Mouse (Mus musculus) CH12.LX (cell line): Measurements from ENCODE around the gene Abr. TPM values are rescaled to one million over a fixed set of nuclear protein-coding genes. Genes with fewer than 3 reads are reported as not detected.

Experiments used
- DNase-seq: peaks from one replicate; pipeline ENCODE4 v3.0.0-alpha.2; 2013; ENCODE audit errors: extremely low read depth
- H3K27ac ChIP-seq: 2 replicates; pipeline ENCODE4 v1.5.1; 2012; ENCODE audit warnings: low read depth, mild to moderate bottlenecking, control low read depth, moderate library complexity; ENCODE audit not compliant: insufficient read depth
- H3K27me3 ChIP-seq: replicated peaks from 2 replicates; pipeline ENCODE3; 2012; ENCODE audit warnings: inconsistent platforms
- H3K36me3 ChIP-seq, 2 experiments: replicated peaks in 1 of 2; 2 replicates each; pipeline versions ENCODE3 to v1.6.1; 2012; ENCODE audit warnings: inconsistent platforms in 1 of 2, low read length in 1 of 2, mild to moderate bottlenecking in 1 of 2, mixed read lengths in 1 of 2, moderate library complexity in 1 of 2; ENCODE audit not compliant: control insufficient read depth in 1 of 2, insufficient read depth in 1 of 2
- H3K4me1 ChIP-seq, 2 experiments: 2 replicates each; pipeline ENCODE4 v1.6.1; 2012; ENCODE audit warnings: inconsistent platforms in 1 of 2, moderate library complexity in 1 of 2; ENCODE audit not compliant: insufficient read depth in 2 of 2, control insufficient read depth in 1 of 2
- H3K4me2 ChIP-seq: 2 replicates; pipeline ENCODE4 v1.6.1; 2012; ENCODE audit warnings: low read depth, mild to moderate bottlenecking, control low read depth; ENCODE audit not compliant: poor library complexity, insufficient read depth, severe bottlenecking
- H3K4me3 ChIP-seq, 3 experiments: fragments of 150-350 bp in 1 of 3; sonication (generic) in 1 of 3; replicated peaks in 1 of 3; 2 replicates each; pipeline versions ENCODE3 to v1.5.1; 2011 to 2012; ENCODE audit warnings: low read depth in 2 of 3, low read length in 2 of 3, mild to moderate bottlenecking in 2 of 3, moderate library complexity in 2 of 3, control low read depth in 1 of 3, improper control_type of control experiment in 1 of 3, inconsistent platforms in 1 of 3, mixed read lengths in 1 of 3; ENCODE audit not compliant: poor library complexity in 1 of 3
- H3K79me2 ChIP-seq: replicated peaks from 2 replicates; pipeline ENCODE4 v1.6.1; 2012; ENCODE audit warnings: mild to moderate bottlenecking, moderate library complexity; ENCODE audit not compliant: control insufficient read depth, poor library complexity, insufficient read depth, severe bottlenecking; ENCODE audit errors: extremely low read depth
- H3K9ac ChIP-seq: 2 replicates; pipeline ENCODE4 v1.6.1; 2012; ENCODE audit warnings: low read depth, mild to moderate bottlenecking, control low read depth, moderate library complexity; ENCODE audit not compliant: insufficient read depth
- H3K9me3 ChIP-seq: replicated peaks from 2 replicates; pipeline ENCODE3; 2012; ENCODE audit warnings: low read length, inconsistent platforms, mixed read lengths
- CTCF ChIP-seq, 2 experiments: IDR thresholded peaks in 1 of 2; conservative IDR thresholded peaks in 1 of 2; 2 replicates each; pipeline ENCODE4 v1.5.1; 2011 to 2012; ENCODE audit warnings: low read depth in 2 of 2, low read length in 2 of 2, improper control_type of control experiment in 1 of 2, inconsistent platforms in 1 of 2, mild to moderate bottlenecking in 1 of 2, moderate library complexity in 1 of 2
- E2F4 ChIP-seq: IDR thresholded peaks from 2 replicates; pipeline ENCODE4 v1.6.1; 2011; ENCODE audit warnings: low read depth, low read length, improper control_type of control experiment; ENCODE audit not compliant: insufficient replicate concordance
- IRF4 ChIP-seq: IDR thresholded peaks from 2 replicates; pipeline ENCODE4 v1.6.1; 2014; ENCODE audit warnings: low read depth, mild to moderate bottlenecking, inconsistent platforms, low read length, improper control_type of control experiment
- KAT2A ChIP-seq: IDR thresholded peaks from 2 replicates; pipeline ENCODE4 v1.6.1; 2012; ENCODE audit warnings: low read length, improper control_type of control experiment, inconsistent platforms; ENCODE audit not compliant: insufficient replicate concordance
- MAFK ChIP-seq: IDR thresholded peaks from 2 replicates; pipeline ENCODE4 v1.6.1; 2011; ENCODE audit warnings: low read length, improper control_type of control experiment; ENCODE audit not compliant: insufficient replicate concordance
- RAD21 ChIP-seq: IDR thresholded peaks from 2 replicates; pipeline ENCODE4 v1.6.1; 2011; ENCODE audit warnings: low read depth, mild to moderate bottlenecking, low read length, improper control_type of control experiment, moderate library complexity
- SMC3 ChIP-seq: IDR thresholded peaks from 2 replicates; pipeline ENCODE4 v1.6.1; 2011; ENCODE audit warnings: low read depth, low read length, improper control_type of control experiment
- UBTF ChIP-seq: IDR thresholded peaks from 2 replicates; pipeline ENCODE4 v1.6.1; 2012; ENCODE audit warnings: low read depth, mild to moderate bottlenecking, inconsistent platforms, low read length, improper control_type of control experiment, moderate library complexity
- USF2 ChIP-seq: conservative IDR thresholded peaks from 2 replicates; pipeline ENCODE4 v1.6.1; 2011; ENCODE audit warnings: low read depth, low read length, improper control_type of control experiment
- ZC3H11A ChIP-seq: IDR thresholded peaks from 2 replicates; pipeline ENCODE4 v1.6.1; 2012; ENCODE audit warnings: low read depth, mild to moderate bottlenecking, inconsistent platforms, low read length, improper control_type of control experiment
- dilution Hi-C: fragments of 300-500 bp; cut with MboI; formaldehyde crosslinking; loops from 2 replicates; pipeline ENCODE4 v1.14.3; 2020; ENCODE audit warnings: low sequenced_read_pairs; ENCODE audit not compliant: extremely low pct_unique_long_range_greater_than_20kb, extremely low pct_ligation_motif_present
- in situ Hi-C: fragments of 300-500 bp; cut with MboI; formaldehyde crosslinking; loops from 3 replicates; pipeline ENCODE4 v1.14.3; 2019; ENCODE audit warnings: low sequenced_read_pairs, low pct_ligation_motif_present, low pct_unique_long_range_greater_than_20kb, mixed read lengths
- polyA plus RNA-seq: library from polyadenylated mRNA; unstranded; fragments of >175 nt; gene quantifications from 2 replicates; pipeline ENCODE4 v1.2.1, GENCODE M21; 2012; ENCODE audit warnings: low read depth; ENCODE audit not compliant: insufficient read length
- total RNA-seq, 2 experiments: library from RNA; depleted of rRNA; stranded (reverse); fragments of 300-350 nt in 1 of 2; fragments of >200 nt in 1 of 2; gene quantifications; 2 replicates each; pipeline ENCODE4 v1.2.3; 2012 to 2014

The Abr gene
- total and polyA plus RNA-seq, 3 experiments = 21.0 to 49.5 (median 37.4) TPM

DNA sequence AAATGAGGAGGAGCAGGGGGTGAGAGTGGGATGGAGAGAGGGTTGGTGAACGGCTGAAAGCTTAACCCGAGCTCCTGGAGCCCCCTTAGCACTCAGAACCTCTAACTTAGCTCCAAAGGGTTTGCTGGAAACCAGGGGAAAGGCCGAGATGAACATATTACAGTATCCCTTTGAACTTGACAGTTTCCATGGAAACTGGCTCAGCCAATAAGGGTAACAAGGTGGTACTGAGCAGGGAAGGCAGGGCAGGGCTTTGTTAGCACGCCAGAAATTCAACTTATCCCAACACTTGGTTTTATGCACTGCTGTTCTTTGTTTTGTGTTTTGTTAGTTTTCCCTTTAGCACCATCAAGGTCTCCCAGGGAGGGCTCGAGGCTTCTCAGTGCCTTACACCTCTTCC lies 149.5 kb downstream of the Abr start:
- no peak for DNase-seq
- in situ Hi-C loops = no loop called here
- no peak overlapping the region for H3K27ac ChIP-seq
- no peak overlapping the region for H3K4me3 ChIP-seq
- peaks cover 0 to 41% of the 10 kb centered on the region in 2 experiments; a peak in 2 of 4 replicates for H3K4me1 ChIP-seq
- H3K27me3 ChIP-seq = no peaks in the 10 kb centered on the region
- TF ChIP-seq USF2 = no peak
- no peak for TF ChIP-seq CTCF (conservative IDR thresholded peaks at IDR 0.05 in 1 of 2, IDR thresholded peaks at IDR 0.05 in 1 of 2; ENCODE audit: low read depth in 2 of 2, low read length in 2 of 2)
- no peak for TF ChIP-seq SMC3
- H3K4me2 ChIP-seq = no peak overlapping the region
- H3K9ac ChIP-seq = no peak overlapping the region
- dilution Hi-C loops = no loop called here
- H3K36me3 ChIP-seq = peaks cover 57 to 91% of the 10 kb centered on the region in 2 experiments
- no peaks in the 10 kb centered on the region for H3K9me3 ChIP-seq
- H3K79me2 ChIP-seq = no peaks in the 10 kb centered on the region; the same call in 1 of the 2 replicates

DNA sequence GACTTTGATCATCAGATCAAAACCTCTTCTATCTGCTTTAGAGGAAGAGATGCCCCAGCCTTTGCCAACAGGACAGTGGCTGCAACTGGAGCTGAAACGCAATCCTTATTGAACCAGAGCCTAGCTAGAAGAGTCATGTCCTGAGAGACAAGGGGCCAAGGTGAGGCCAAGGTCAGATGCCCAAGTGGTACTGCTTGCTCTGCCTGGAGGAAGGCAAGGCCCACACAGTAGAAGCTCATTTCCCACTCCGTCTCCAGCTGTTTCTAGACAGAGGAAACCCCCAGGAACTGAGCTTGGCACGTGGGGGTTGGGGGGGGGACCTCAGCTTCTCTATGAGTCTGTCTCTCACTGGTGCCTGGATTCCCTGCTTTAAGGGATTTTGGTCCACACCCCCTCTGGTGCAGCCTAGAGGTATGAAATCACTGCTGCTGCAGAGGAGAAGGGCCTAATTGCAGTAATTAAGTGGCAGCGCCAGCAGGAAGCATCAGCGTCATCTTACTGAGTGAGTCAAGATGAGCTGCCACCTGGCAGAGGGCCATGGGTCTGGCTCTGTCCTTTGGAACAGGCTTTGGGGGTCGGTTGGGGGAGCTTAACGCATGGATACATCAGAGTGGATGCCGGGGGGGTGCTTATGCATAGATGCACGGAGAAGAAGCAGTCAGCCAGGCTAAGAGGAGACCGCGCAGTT lies 152.7 kb downstream of the Abr start:
- Histone ChIP-seq H3K79me2 (no peaks in the 10 kb centered on the region), H3K9ac (no peak overlapping the region), H3K4me2 (no peak overlapping the region), H3K27ac (no peak overlapping the region), H3K4me1 (peaks cover 13 to 56% of the 10 kb centered on the region in 2 experiments), H3K9me3 (no peaks in the 10 kb centered on the region), H3K27me3 (no peaks in the 10 kb centered on the region), H3K4me3 (no peak overlapping the region), H3K36me3 (peaks cover 55 to 78% of the 10 kb centered on the region in 2 experiments)
- no peak for DNase-seq
- TF ChIP-seq KAT2A = no peak
- no peak for TF ChIP-seq IRF4
- dilution Hi-C loops = no loop called here
- in situ Hi-C loops = no loop called here

DNA sequence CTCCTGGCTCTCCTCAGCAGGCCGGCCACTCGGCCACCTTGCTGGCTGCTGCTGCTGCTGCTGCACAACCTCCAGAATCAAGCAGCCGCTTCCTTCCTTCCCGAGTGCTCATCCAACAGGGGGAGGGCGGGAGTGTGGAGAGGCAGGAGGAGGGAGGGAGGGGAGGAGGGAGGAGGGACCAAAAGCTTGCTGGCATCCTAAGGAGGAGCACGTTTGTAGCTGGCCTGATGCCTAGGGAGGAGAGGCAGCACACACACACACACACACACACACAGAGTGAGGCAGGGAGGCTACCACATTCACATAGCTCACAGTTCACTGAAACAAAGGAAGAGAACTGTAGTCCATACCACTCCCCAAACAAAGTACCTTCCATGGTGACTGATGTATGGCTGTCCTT lies 153.8 kb downstream of the Abr start:
- Histone ChIP-seq H3K27me3 (no peaks in the 10 kb centered on the region), H3K27ac (no peak overlapping the region), H3K9me3 (no peaks in the 10 kb centered on the region), H3K36me3 (peaks cover 58 to 81% of the 10 kb centered on the region in 2 experiments), H3K9ac (no peak overlapping the region), H3K4me2 (no peak overlapping the region), H3K79me2 (no peaks in the 10 kb centered on the region), H3K4me3 (no peak overlapping the region), H3K4me1 (peaks cover 14 to 65% of the 10 kb centered on the region in 2 experiments)
- dilution Hi-C loops = no loop called here
- in situ Hi-C loops = no loop called here
- TF ChIP-seq ZC3H11A (no peak), USF2 (no peak), RAD21 (no peak), E2F4 (no peak), IRF4 (no peak), UBTF (no peak), MAFK (no peak)
- no peak for DNase-seq
